Mouse (Mus musculus) myocyte (in vitro differentiated cells): ENCODE measurements around the gene Mfap5. TPM values are rescaled to one million over a fixed set of nuclear protein-coding genes. Genes with fewer than 3 reads are reported as not detected.
A peak's percentile ranks its signal among the peaks of the same experiment; 100 is the strongest.

Experiments
- H3K27me3 ChIP-seq: one replicate; pipeline ENCODE4 v1.6.1; 2011; ENCODE audit not compliant: control insufficient read depth, insufficient read depth, insufficient read length
- H3K36me3 ChIP-seq: one replicate; pipeline ENCODE4 v1.6.1; 2011; ENCODE audit not compliant: control insufficient read depth, insufficient read depth
- H3K4me2 ChIP-seq: one replicate; pipeline ENCODE4 v1.6.1; 2011; ENCODE audit warnings: low read depth, control low read depth
- H3K4me3 ChIP-seq: one replicate; pipeline ENCODE4 v1.5.1; 2011; ENCODE audit warnings: mild to moderate bottlenecking, control low read depth, moderate library complexity
- H3K79me2 ChIP-seq: one replicate; pipeline ENCODE4 v1.6.1; 2011; ENCODE audit not compliant: control insufficient read depth, insufficient read depth
- H3ac ChIP-seq: one replicate; pipeline ENCODE4 v1.6.1; 2011; ENCODE audit not compliant: control insufficient read depth, insufficient read length
- CEBPB ChIP-seq: IDR thresholded peaks from 2 replicates; pipeline ENCODE4 v1.6.1; 2011; ENCODE audit warnings: mild to moderate bottlenecking, moderate library complexity; ENCODE audit not compliant: poor library complexity, insufficient read depth, severe bottlenecking
- E2F4 ChIP-seq: IDR thresholded peaks from one replicate; pipeline ENCODE4 v1.6.1; 2011; ENCODE audit warnings: mild to moderate bottlenecking, control low read depth, moderate library complexity; ENCODE audit not compliant: insufficient read depth
- MAX ChIP-seq: IDR thresholded peaks from one replicate; pipeline ENCODE4 v1.6.1; 2011; ENCODE audit warnings: low read depth, mild to moderate bottlenecking, control low read depth
- MYOD1 ChIP-seq, 3 experiments: IDR thresholded peaks; one replicate each; pipeline ENCODE4 v1.6.1; 2011; ENCODE audit warnings: control low read depth in 2 of 3, low read depth in 2 of 3, mild to moderate bottlenecking in 2 of 3, moderate library complexity in 1 of 3; ENCODE audit not compliant: insufficient read length in 2 of 3, control insufficient read depth in 1 of 3
- MYOG ChIP-seq, 3 experiments: IDR thresholded peaks; one replicate each; pipeline ENCODE4 v1.6.1; 2011; ENCODE audit warnings: control low read depth in 2 of 3, low read depth in 2 of 3, mild to moderate bottlenecking in 2 of 3; ENCODE audit not compliant: insufficient read length in 2 of 3, control insufficient read depth in 1 of 3, insufficient read depth in 1 of 3
- POLR2A ChIP-seq: IDR thresholded peaks from one replicate; pipeline ENCODE4 v1.6.1; 2011; ENCODE audit warnings: low read depth, mild to moderate bottlenecking, control low read depth, moderate library complexity; ENCODE audit not compliant: insufficient read length
- POLR2AphosphoS2 ChIP-seq: IDR thresholded peaks from one replicate; pipeline ENCODE4 v1.6.1; 2011; ENCODE audit warnings: low read depth, control low read depth; ENCODE audit not compliant: insufficient read length
- REST ChIP-seq: IDR thresholded peaks from one replicate; pipeline ENCODE4 v1.6.1; 2011; ENCODE audit warnings: mild to moderate bottlenecking, control low read depth, moderate library complexity; ENCODE audit not compliant: insufficient read depth, insufficient read length
- SRF ChIP-seq: IDR thresholded peaks from one replicate; pipeline ENCODE4 v1.6.1; 2011; ENCODE audit warnings: low read depth; ENCODE audit not compliant: control insufficient read depth, insufficient read length
- TCF12 ChIP-seq: IDR thresholded peaks from one replicate; pipeline ENCODE4 v1.6.1; 2011; ENCODE audit warnings: mild to moderate bottlenecking, control low read depth; ENCODE audit not compliant: poor library complexity, insufficient read depth, severe bottlenecking
- TCF3 ChIP-seq: IDR thresholded peaks from one replicate; pipeline ENCODE4 v1.6.1; 2011; ENCODE audit warnings: low read depth, control low read depth; ENCODE audit not compliant: insufficient read length
- USF1 ChIP-seq: IDR thresholded peaks from one replicate; pipeline ENCODE4 v1.6.1; 2011; ENCODE audit warnings: low read depth, mild to moderate bottlenecking, control low read depth, moderate library complexity
- polyA plus RNA-seq: library from polyadenylated mRNA; unstranded; fragments of >200 nt; fragmentation: generic; extraction: Trizol; gene quantifications from one replicate; pipeline ENCODE4 v1.2.1, GENCODE M21; 2012; ENCODE audit warnings: missing spikeins

Mfap5 gene
- polyA plus RNA-seq, 1 experiment: 0.98 TPM

DNA sequence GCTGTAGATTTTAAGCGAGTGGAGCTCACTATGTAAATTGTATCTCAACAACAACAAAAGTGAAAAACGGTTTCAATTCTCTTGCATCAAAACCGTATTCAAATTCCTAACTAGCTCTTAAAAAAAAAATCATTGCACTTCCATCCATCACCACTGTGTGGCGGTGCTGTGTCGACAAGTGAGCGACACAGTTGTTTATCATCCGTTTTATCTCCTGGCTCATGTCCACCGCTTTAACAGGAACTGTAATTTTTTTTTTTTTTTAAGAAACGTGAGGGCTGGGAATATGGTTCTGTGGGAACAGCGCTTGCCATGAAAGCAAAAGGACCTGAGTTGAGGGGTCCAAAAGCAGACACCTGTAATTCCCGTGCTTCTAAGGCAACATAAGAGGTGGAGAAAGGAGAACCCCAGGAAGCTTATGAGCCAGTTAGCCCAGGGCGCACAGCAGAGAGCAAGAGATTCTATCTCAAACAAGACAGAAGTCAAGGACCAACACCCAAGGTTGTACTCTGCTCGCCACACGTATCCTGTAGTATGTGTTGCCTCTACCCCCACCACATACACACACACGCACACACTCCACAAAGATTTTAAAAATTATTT lies 51.4 kb downstream of the Mfap5 start:
- no peaks in the 10 kb centered on the region for H3K27me3 ChIP-seq
- peak overlapping the region; percentile 57 for H3K4me2 ChIP-seq
- H3ac ChIP-seq: no peak overlapping the region
- no peaks in the 10 kb centered on the region for H3K36me3 ChIP-seq
- H3K4me3 ChIP-seq: no peak overlapping the region
- no peak for TF ChIP-seq MYOG (IDR thresholded peaks at IDR 0.05; ENCODE audit: control insufficient read depth in 1 of 3, insufficient read depth in 1 of 3, insufficient read length in 2 of 3, low read depth in 2 of 3)
- no peak for TF ChIP-seq TCF3
- no peak for TF ChIP-seq USF1
- no peak for TF ChIP-seq MYOD1 (IDR thresholded peaks at IDR 0.05; ENCODE audit: control insufficient read depth in 1 of 3, insufficient read length in 2 of 3, low read depth in 2 of 3)
- no peak for TF ChIP-seq REST
- no peak for TF ChIP-seq CEBPB
- no peak for TF ChIP-seq TCF12
- TF ChIP-seq E2F4: no peak
- no peak for TF ChIP-seq POLR2A
- no peak for TF ChIP-seq SRF
- TF ChIP-seq POLR2AphosphoS2: no peak
- no peak for TF ChIP-seq MAX
- H3K79me2 ChIP-seq: no peaks in the 10 kb centered on the region

- no peaks in the 10 kb centered on the region for H3K79me2 ChIP-seq
- H3K27me3 ChIP-seq: no peaks in the 10 kb centered on the region
- no peak overlapping the region for H3K4me3 ChIP-seq
- H3K36me3 ChIP-seq: no peaks in the 10 kb centered on the region
- H3ac ChIP-seq: no peak overlapping the region
- no peak for TF ChIP-seq MYOG (IDR thresholded peaks at IDR 0.05; ENCODE audit: control insufficient read depth in 1 of 3, insufficient read depth in 1 of 3, insufficient read length in 2 of 3, low read depth in 2 of 3)
- TF ChIP-seq TCF12: no peak
- TF ChIP-seq TCF3: no peak
- TF ChIP-seq POLR2A: no peak
- no peak for TF ChIP-seq MAX
- no peak for TF ChIP-seq POLR2AphosphoS2
- TF ChIP-seq REST: no peak
- TF ChIP-seq MYOD1 (IDR thresholded peaks at IDR 0.05; ENCODE audit: control insufficient read depth in 1 of 3, insufficient read length in 2 of 3, low read depth in 2 of 3): no peak
- no peak; the same call in none of the 2 replicates for TF ChIP-seq CEBPB
- TF ChIP-seq SRF: no peak
- TF ChIP-seq USF1: no peak
- no peak for TF ChIP-seq E2F4
- H3K4me2 ChIP-seq: peak overlapping the region; percentile 61
Measured at GRCm38 (mm10) chr6:122560427-122560826, 54.8 kb downstream of the Mfap5 start.

GRCm38 (mm10) chr6:122561005-122561404 lies 55.4 kb downstream of the Mfap5 start:
- H3K4me3 ChIP-seq: no peak overlapping the region
- H3K36me3 ChIP-seq: no peaks in the 10 kb centered on the region
- H3K79me2 ChIP-seq: no peaks in the 10 kb centered on the region
- H3K27me3 ChIP-seq: no peaks in the 10 kb centered on the region
- peak overlapping the region; percentile 61 for H3K4me2 ChIP-seq
- no peak overlapping the region for H3ac ChIP-seq
- no peak for TF ChIP-seq E2F4
- TF ChIP-seq POLR2AphosphoS2: no peak
- TF ChIP-seq SRF: no peak
- no peak for TF ChIP-seq USF1
- no peak for TF ChIP-seq MYOG (IDR thresholded peaks at IDR 0.05; ENCODE audit: control insufficient read depth in 1 of 3, insufficient read depth in 1 of 3, insufficient read length in 2 of 3, low read depth in 2 of 3)
- no peak for TF ChIP-seq TCF12
- TF ChIP-seq CEBPB: no peak
- TF ChIP-seq TCF3: no peak
- TF ChIP-seq POLR2A: no peak
- no peak for TF ChIP-seq MYOD1 (IDR thresholded peaks at IDR 0.05; ENCODE audit: control insufficient read depth in 1 of 3, insufficient read length in 2 of 3, low read depth in 2 of 3)
- TF ChIP-seq MAX: no peak
- TF ChIP-seq REST: no peak

DNA sequence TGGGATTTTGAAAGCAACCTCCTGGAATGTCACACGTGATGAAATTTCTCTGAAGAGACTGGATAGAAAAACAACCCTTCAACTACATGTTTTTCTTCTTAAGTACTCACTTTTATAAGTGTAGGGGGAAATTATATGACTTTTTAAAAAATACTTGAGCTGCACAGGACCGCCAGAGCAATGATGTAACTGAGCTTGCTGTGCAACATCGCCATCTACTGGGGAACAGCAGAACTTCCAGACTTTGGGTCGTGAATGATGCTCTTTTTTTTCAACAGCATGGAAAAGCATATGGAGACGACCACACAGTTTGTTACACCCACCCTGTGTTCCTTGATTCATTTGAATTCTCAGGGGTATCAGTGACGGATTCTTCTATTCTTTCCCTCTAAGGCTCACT lies 56.8 kb downstream of the Mfap5 start:
- peak overlapping the region; percentile 4 for H3K4me3 ChIP-seq
- H3K36me3 ChIP-seq: no peaks in the 10 kb centered on the region
- H3K79me2 ChIP-seq: no peaks in the 10 kb centered on the region
- peak overlapping the region; percentile 87 for H3K4me2 ChIP-seq
- no peak overlapping the region for H3ac ChIP-seq
- TF ChIP-seq E2F4 (no peak), REST (no peak), CEBPB (peak; percentile 36; the same call in 1 of the 2 replicates), MYOG (IDR thresholded peaks at IDR 0.05; ENCODE audit: control insufficient read depth in 1 of 3, insufficient read depth in 1 of 3, insufficient read length in 2 of 3, low read depth in 2 of 3) (no peak), MYOD1 (IDR thresholded peaks at IDR 0.05; ENCODE audit: control insufficient read depth in 1 of 3, insufficient read length in 2 of 3, low read depth in 2 of 3) (no peak), POLR2A (no peak)
- H3K27me3 ChIP-seq: no peaks in the 10 kb centered on the region

DNA sequence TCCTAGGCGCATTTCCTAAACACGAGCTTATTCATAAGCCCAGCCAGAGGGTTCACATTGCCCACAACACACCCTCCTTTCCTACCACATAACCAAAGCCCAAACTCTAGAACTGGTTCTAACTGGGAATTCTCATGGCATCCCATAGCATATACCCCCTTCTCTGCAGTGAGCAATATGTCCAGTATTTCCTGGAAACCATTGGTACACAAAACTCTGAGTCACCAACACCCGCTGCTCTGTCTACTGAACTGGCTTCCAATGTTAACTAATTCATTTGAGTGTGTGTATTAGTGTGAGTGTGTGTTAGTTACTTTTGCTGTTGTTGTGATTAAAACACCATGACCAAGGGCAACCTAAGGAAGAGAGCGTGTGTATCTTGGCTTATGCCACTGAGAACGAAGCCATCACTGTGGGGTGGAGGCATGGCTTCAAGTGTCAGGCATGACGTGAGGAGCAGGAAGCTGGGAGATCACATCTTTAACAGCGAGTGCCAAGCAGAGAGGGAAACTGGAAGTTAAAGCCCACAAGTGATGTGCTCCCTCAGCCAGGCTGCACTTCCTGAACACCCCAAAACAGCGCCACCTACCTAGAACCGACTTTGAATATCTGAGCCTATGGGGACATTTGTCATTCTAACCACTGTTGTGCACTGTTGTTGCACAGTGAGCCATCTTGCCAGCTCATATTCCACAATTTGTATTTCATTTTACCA lies 59.6 kb downstream of the Mfap5 start:
- Histone ChIP-seq H3K4me2 (no peak overlapping the region), H3K36me3 (no peaks in the 10 kb centered on the region)

More for the DNA sequence above, 59.6 kb downstream of the Mfap5 start:
- Histone ChIP-seq H3K4me3 (no peak overlapping the region), H3K27me3 (no peaks in the 10 kb centered on the region), H3K79me2 (no peaks in the 10 kb centered on the region), H3ac (no peak overlapping the region)
- TF ChIP-seq POLR2A (no peak), TCF12 (no peak), REST (no peak), MAX (no peak), CEBPB (0 out of 2 replicates have a peak, but pooled peaks have one; percentile 0), USF1 (no peak)
